Mouse (Mus musculus) midbrain, postnatal 0 days (tissue): ENCODE data around the gene Lmna. TPM values are rescaled to one million over a fixed set of nuclear protein-coding genes. Genes with fewer than 3 reads are reported as not detected.

Experiments used
- ATAC-seq: fragments of 200-750 bp; cut with Nextera tagmentation; 2 replicates; pipeline ENCODE4 v1.8.0; 2017; ENCODE audit warnings: moderate number of reproducible peaks, mild to moderate bottlenecking, moderate TSS enrichment, moderate library complexity; ENCODE audit not compliant: low FRiP score
- DNase-seq: peaks from one replicate; pipeline ENCODE4 v3.0.0-alpha.2; 2015; ENCODE audit warnings: low spot score
- H3K27ac ChIP-seq: fragments of 300-500 bp; sonication (generic); 2 replicates; pipeline ENCODE4 v1.5.1; 2014; ENCODE audit warnings: low read depth, mild to moderate bottlenecking, low read length, mixed read lengths
- H3K27me3 ChIP-seq: fragments of 300-500 bp; sonication (generic); 2 replicates; pipeline ENCODE4 v1.6.1; 2014; ENCODE audit warnings: low read length, control low read depth, mixed read lengths; ENCODE audit not compliant: insufficient read depth
- H3K36me3 ChIP-seq: fragments of 300-500 bp; sonication (generic); 2 replicates; pipeline ENCODE4 v1.6.1; 2014; ENCODE audit warnings: low read length, control low read depth, mixed read lengths; ENCODE audit not compliant: insufficient read depth
- H3K4me1 ChIP-seq: fragments of 300-500 bp; sonication (generic); 2 replicates; pipeline ENCODE4 v1.6.1; 2014; ENCODE audit warnings: mild to moderate bottlenecking, control low read depth, antibody characterized with exemption, low read length, mixed read lengths; ENCODE audit not compliant: insufficient read depth
- H3K4me2 ChIP-seq: fragments of 300-500 bp; sonication (generic); 2 replicates; pipeline ENCODE4 v1.6.1; 2014; ENCODE audit warnings: low read depth, mild to moderate bottlenecking, low read length, mixed read lengths; ENCODE audit not compliant: poor library complexity, severe bottlenecking
- H3K4me3 ChIP-seq: fragments of 300-500 bp; sonication (generic); 2 replicates; pipeline ENCODE4 v1.5.1; 2014; ENCODE audit warnings: low read depth, mild to moderate bottlenecking, low read length, moderate library complexity
- H3K9ac ChIP-seq: fragments of 300-500 bp; sonication (generic); replicated peaks from 2 replicates; pipeline ENCODE4 v1.6.1; 2014; ENCODE audit warnings: mild to moderate bottlenecking, low read length, moderate library complexity, mixed read lengths; ENCODE audit not compliant: poor library complexity, severe bottlenecking
- H3K9me3 ChIP-seq: fragments of 300-500 bp; sonication (generic); 2 replicates; pipeline ENCODE4 v1.6.1; 2016; ENCODE audit warnings: low read length, control low read depth
- CTCF ChIP-seq: IDR thresholded peaks from 2 replicates; pipeline ENCODE4 v1.5.1; 2016; ENCODE audit warnings: antibody characterized with exemption, mild to moderate bottlenecking
- WGBS: fragments of 180-500 bp; shearing (Covaris S2); extraction: QIAGEN DNeasy Blood & Tissue Kit; methylation state at CpG from one replicate; pipeline ENCODE4 v1.1.7; 2014; 5-methylcytosine and 5-hydroxymethylcytosine counted together
- polyA plus RNA-seq: library from polyadenylated mRNA; unstranded; fragments of >200 nt; fragmentation: Nextera tagmentation; extraction: Ambion mirVana; gene quantifications from 2 replicates; pipeline ENCODE4 v1.2.1, GENCODE M21; 2015
- total RNA-seq: library from RNA; depleted of rRNA; stranded (reverse); fragments of >200 nt; gene quantifications from 2 replicates; pipeline ENCODE4 v1.2.3, GENCODE M21; 2014

Gene Lmna
- total and polyA plus RNA-seq, 2 experiments from 2014 or later, result 74.1 to 75.0 TPM

DNA sequence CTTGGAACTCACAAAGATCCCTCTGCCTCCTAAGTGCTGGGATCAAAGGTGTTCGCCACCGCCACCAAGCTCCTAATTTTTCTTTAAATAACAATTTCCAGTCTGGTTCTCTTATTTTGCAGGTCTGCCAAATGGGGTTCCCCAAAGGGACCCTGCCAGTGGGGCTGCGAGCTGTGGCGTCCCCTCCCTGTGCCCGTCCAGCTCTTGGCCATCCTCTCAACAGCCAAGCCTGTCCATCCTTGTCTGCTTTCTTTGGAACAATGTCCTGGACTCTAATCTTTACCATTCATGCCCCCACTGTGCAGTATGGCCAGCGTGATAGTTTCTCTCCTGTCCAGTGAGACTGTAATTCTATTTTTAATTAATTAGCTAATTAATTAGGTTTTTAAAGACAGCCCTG, 11.4 kb upstream of the Lmna start:
- no peak overlapping the region for H3K27ac ChIP-seq
- H3K27me3 ChIP-seq, result no peaks in the 10 kb centered on the region
- no peak overlapping the region for H3K9ac ChIP-seq
- WGBS, result 93% methylated on average over 6 of the region's 6 CpGs
- peaks cover 6% of the 10 kb centered on the region for H3K36me3 ChIP-seq
- no peak for TF ChIP-seq CTCF
- H3K4me3 ChIP-seq, result no peak overlapping the region
- H3K9me3 ChIP-seq, result no peaks in the 10 kb centered on the region
- DNase-seq (no peak), ATAC-seq (no peak)
- no peak overlapping the region for H3K4me2 ChIP-seq
- H3K4me1 ChIP-seq, result no peaks in the 10 kb centered on the region

DNA sequence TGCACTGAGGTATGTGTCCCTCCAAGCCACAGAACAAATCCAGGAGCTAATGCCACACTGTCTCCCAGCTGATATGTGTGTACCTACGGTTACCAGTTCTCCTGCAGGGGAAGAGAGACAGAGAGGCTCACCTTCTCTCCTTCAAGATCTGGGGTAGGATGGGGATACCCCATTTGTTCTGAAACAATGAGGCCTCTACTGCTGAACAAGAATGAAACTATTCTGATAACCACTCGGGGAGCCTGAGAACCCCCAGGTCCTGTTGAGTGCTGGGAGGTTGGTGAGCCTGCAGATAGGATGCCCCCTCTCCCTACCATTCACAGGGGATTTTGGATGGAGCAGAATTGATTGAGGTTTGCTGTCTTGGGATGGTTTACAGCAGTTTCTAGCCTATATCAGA, 10.3 kb upstream of the Lmna start:
- Histone ChIP-seq H3K27me3 (no peaks in the 10 kb centered on the region), H3K9me3 (no peaks in the 10 kb centered on the region), H3K4me3 (no peak overlapping the region), H3K4me2 (no peak overlapping the region), H3K27ac (no peak overlapping the region), H3K9ac (no peak overlapping the region), H3K4me1 (no peaks in the 10 kb centered on the region), H3K36me3 (peaks cover 3% of the 10 kb centered on the region)
- no peak for TF ChIP-seq CTCF
- no peak for ATAC-seq
- no peak for DNase-seq
- 83% methylated on average over 2 of the region's 2 CpGs for WGBS

DNA sequence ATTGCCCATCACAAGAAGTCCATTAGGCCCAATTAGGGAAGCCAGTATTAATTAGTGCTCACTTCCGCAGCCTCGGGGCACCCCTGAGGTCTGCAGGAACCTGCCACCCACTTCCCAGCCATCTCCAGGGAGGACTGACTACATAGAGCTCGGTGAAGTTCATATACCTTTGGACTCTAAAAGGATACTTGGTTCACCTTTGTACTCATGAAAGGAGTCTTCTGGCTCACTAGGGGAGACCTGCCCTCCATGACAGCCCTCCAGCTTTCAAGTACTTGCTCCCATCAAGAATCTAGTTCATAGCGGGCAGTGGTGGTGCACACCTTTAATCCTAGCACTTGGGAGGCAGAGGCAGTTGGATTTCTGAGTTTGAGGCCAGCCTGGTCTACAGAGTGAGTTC, 8.7 kb upstream of the Lmna start:
- Histone ChIP-seq H3K9ac (no peak overlapping the region), H3K36me3 (no peaks in the 10 kb centered on the region), H3K4me3 (no peak overlapping the region), H3K27me3 (no peaks in the 10 kb centered on the region), H3K4me2 (no peak overlapping the region), H3K27ac (no peak overlapping the region), H3K9me3 (no peaks in the 10 kb centered on the region), H3K4me1 (no peaks in the 10 kb centered on the region)
- DNase-seq, result no peak
- no peak for TF ChIP-seq CTCF
- 89% methylated on average over 4 of the region's 4 CpGs for WGBS
- no peak for ATAC-seq

DNA sequence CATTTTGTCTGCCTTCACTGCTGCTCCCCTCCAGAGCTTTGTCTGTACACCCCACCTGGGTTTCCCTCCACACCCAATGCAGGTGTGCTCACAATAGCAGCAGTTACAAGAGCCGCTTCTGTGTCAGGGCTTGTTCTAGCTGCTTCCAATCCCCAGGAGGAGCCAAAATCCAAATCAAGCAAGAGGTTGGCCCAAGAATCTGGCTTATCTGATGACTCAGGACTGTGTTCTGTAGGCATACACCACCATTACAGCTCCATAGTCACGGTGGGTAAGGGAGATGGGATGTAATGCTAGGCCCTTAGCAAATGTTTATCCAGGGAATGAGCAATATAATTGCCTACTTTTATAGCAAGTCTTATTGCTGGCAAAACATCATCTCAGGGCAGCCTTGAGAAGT, 6.7 kb upstream of the Lmna start:
- H3K4me3 ChIP-seq, result no peak overlapping the region
- no peak for ATAC-seq
- no peaks in the 10 kb centered on the region for H3K9me3 ChIP-seq
- H3K27me3 ChIP-seq, result no peaks in the 10 kb centered on the region
- WGBS, result 88% methylated on average over 2 of the region's 2 CpGs
- DNase-seq, result no peak
- no peaks in the 10 kb centered on the region for H3K36me3 ChIP-seq
- H3K9ac ChIP-seq, result no peak overlapping the region
- H3K4me1 ChIP-seq, result no peaks in the 10 kb centered on the region
- no peak overlapping the region for H3K27ac ChIP-seq
- no peak overlapping the region for H3K4me2 ChIP-seq
- no peak for TF ChIP-seq CTCF

DNA sequence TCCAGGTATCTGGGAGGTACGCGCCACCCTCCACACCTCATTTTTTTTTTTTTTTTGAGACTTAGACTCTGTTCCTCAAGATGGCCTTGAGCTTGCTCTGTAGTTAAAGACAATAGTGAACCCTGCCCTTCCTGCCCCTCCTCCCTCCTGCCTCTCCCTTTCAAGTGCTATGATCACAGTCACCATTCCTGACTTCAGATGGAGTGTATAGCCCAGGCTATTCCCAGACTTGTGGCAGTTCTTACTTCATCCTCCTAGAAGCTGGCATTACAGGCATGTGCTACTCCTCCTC, 5.3 kb upstream of the Lmna start:
- H3K27ac ChIP-seq, result no peak overlapping the region
- 100% methylated on average over 2 of the region's 2 CpGs for WGBS

DNA sequence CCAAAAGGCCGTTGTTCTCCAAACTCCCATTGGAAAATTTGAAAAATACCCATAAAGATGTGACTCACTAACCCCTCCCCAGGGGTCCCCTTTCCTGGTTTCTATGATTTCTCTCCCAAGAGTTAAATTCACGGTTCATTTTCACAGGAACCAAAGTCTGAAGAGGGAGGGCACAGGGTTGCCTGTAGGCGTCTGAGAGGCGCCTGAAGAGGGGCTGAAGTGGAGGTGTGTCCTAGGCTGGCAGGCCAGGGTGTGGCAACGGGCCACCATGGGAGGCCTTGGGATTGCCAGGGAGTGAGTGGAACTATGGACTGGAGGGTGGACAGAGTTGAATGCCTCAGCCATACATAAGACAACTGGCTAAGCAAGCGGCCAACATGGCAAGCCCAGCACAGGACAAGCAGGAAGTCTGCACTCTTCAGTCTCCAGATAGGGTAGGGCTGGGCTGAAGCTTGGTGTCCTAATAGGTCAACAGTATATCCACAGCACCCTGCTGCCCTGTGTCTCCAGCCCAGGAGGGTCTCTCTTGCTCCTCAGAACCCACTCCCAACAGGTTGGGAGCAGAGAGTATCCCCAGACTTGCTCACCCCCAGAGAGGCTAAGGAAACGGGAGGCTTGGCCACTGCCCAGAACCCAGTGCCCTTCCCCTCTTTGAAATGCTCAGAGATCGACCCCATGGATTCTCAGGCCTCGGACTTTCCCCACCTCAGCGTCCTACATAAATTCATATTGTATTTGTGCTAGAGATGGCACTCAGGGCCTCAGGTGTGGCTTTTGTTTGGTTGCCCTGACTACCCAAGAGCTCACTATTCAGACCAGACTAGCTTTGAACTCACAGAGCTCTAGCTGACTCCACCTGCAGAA, 4.7 kb upstream of the Lmna start:
- Histone ChIP-seq H3K9me3 (no peaks in the 10 kb centered on the region), H3K4me3 (no peak overlapping the region), H3K4me2 (no peak overlapping the region), H3K9ac (no peak overlapping the region), H3K36me3 (no peaks in the 10 kb centered on the region), H3K27me3 (no peaks in the 10 kb centered on the region), H3K27ac (no peak overlapping the region), H3K4me1 (peaks cover 5% of the 10 kb centered on the region; the same call in 1 of the 2 replicates)
- 78% methylated on average over 10 of the region's 10 CpGs for WGBS
- DNase-seq (no peak), ATAC-seq (no peak)
- no peak for TF ChIP-seq CTCF

More for the DNA sequence above, 5.3 kb upstream of the Lmna start:
- no peak overlapping the region for H3K9ac ChIP-seq
- ATAC-seq (no peak), DNase-seq (no peak)
- H3K4me3 ChIP-seq, result no peak overlapping the region
- H3K27me3 ChIP-seq, result no peaks in the 10 kb centered on the region
- no peaks in the 10 kb centered on the region for H3K9me3 ChIP-seq
- no peak overlapping the region for H3K4me2 ChIP-seq
- no peak for TF ChIP-seq CTCF
- no peaks in the 10 kb centered on the region for H3K36me3 ChIP-seq
- H3K4me1 ChIP-seq, result peaks cover 3% of the 10 kb centered on the region; the same call in 1 of the 2 replicates
